Mouse (Mus musculus): ENCODE measurements around the gene Tnks1bp1. TPM values are rescaled to one million over a fixed set of nuclear protein-coding genes. Genes with fewer than 3 reads are reported as not detected.

The Tnks1bp1 gene
- polyA plus RNA-seq, 2 experiments: 17.0 to 85.9 TPM

GRCm38 (mm10) chr2:85073751-85074150 lies 25.9 kb downstream of the Tnks1bp1 start:
- TF ChIP-seq POLR2A (IDR thresholded peaks at IDR 0.05; ENCODE audit: borderline replicate concordance, extremely low read depth, insufficient read depth, insufficient read length): no peak
- Histone ChIP-seq H3K4me3 (replicated peaks; ENCODE audit: low read length) (no peak overlapping the region), H3K36me3 (ENCODE audit: control insufficient read depth, insufficient read depth, low read length) (peaks cover 48% of the 10 kb centered on the region), H3K27me3 (ENCODE audit: control insufficient read depth, insufficient read depth, low read length) (no peaks in the 10 kb centered on the region), H3K9ac (ENCODE audit: low read depth, low read length, severe bottlenecking) (no peak overlapping the region), H3K4me2 (replicated peaks; ENCODE audit: low read depth, low read length, severe bottlenecking) (no peak overlapping the region), H3K27ac (replicated peaks; ENCODE audit: low read depth, low read length) (no peak overlapping the region), H3K9me3 (ENCODE audit: control insufficient read depth, low read length) (no peaks in the 10 kb centered on the region), H3K4me1 (ENCODE audit: control insufficient read depth, insufficient read depth, low read length) (peaks cover 4% of the 10 kb centered on the region; the same call in 1 of the 2 replicates)
- DNase-seq (ENCODE audit: low spot score): no peak
- ATAC-seq (ENCODE audit: low FRiP score, low read depth): no peak
- WGBS: 86% methylated on average over 5 of the region's 5 CpGs

- ATAC-seq (ENCODE audit: low FRiP score, low read depth): no peak
- DNase-seq (ENCODE audit: low spot score): peak; percentile 42
- 56% methylated on average over 11 of the region's 11 CpGs for WGBS
Measured at GRCm38 (mm10) chr2:85088716-85089646, 41.2 kb downstream of the Tnks1bp1 start.

GRCm38 (mm10) chr2:85091325-85091724 lies 43.5 kb downstream of the Tnks1bp1 start:
- Histone ChIP-seq H3K4me2 (replicated peaks; ENCODE audit: low read depth, low read length, severe bottlenecking) (no peak overlapping the region), H3K4me3 (replicated peaks; ENCODE audit: low read length) (no peak overlapping the region), H3K9ac (ENCODE audit: low read depth, low read length, severe bottlenecking) (no peak overlapping the region), H3K4me1 (ENCODE audit: control insufficient read depth, insufficient read depth, low read length) (peaks cover 5% of the 10 kb centered on the region; the same call in 1 of the 2 replicates), H3K27ac (replicated peaks; ENCODE audit: low read depth, low read length) (no peak overlapping the region), H3K27me3 (ENCODE audit: control insufficient read depth, insufficient read depth, low read length) (no peaks in the 10 kb centered on the region), H3K9me3 (ENCODE audit: control insufficient read depth, low read length) (no peaks in the 10 kb centered on the region), H3K36me3 (ENCODE audit: control insufficient read depth, insufficient read depth, low read length) (no peaks in the 10 kb centered on the region)
- 91% methylated on average over 4 of the region's 4 CpGs for WGBS
- DNase-seq (ENCODE audit: low spot score) (no peak), ATAC-seq (ENCODE audit: low FRiP score, low read depth) (no peak)
- TF ChIP-seq POLR2A (IDR thresholded peaks at IDR 0.05; ENCODE audit: borderline replicate concordance, extremely low read depth, insufficient read depth, insufficient read length): no peak

More at GRCm38 (mm10) chr2:85088716-85089646, 41.2 kb downstream of the Tnks1bp1 start:
- Histone ChIP-seq H3K4me1 (ENCODE audit: control insufficient read depth, insufficient read depth, low read length) (peaks cover 5% of the 10 kb centered on the region; the same call in 1 of the 2 replicates), H3K4me3 (replicated peaks; ENCODE audit: low read length) (no peak overlapping the region), H3K27ac (replicated peaks; ENCODE audit: low read depth, low read length) (no peak overlapping the region), H3K9me3 (ENCODE audit: control insufficient read depth, low read length) (no peaks in the 10 kb centered on the region), H3K36me3 (ENCODE audit: control insufficient read depth, insufficient read depth, low read length) (no peaks in the 10 kb centered on the region), H3K27me3 (ENCODE audit: control insufficient read depth, insufficient read depth, low read length) (no peaks in the 10 kb centered on the region), H3K9ac (ENCODE audit: low read depth, low read length, severe bottlenecking) (no peak overlapping the region), H3K4me2 (replicated peaks; ENCODE audit: low read depth, low read length, severe bottlenecking) (no peak overlapping the region)
- TF ChIP-seq POLR2A (IDR thresholded peaks at IDR 0.05; ENCODE audit: borderline replicate concordance, extremely low read depth, insufficient read depth, insufficient read length): no peak

GRCm38 (mm10) chr2:85093376-85093775 lies 45.6 kb downstream of the Tnks1bp1 start:
- Histone ChIP-seq H3K27me3 (ENCODE audit: control insufficient read depth, insufficient read depth, low read length) (no peaks in the 10 kb centered on the region), H3K4me1 (ENCODE audit: control insufficient read depth, insufficient read depth, low read length) (peaks cover 5% of the 10 kb centered on the region; the same call in 1 of the 2 replicates), H3K4me3 (replicated peaks; ENCODE audit: low read length) (no peak overlapping the region), H3K4me2 (replicated peaks; ENCODE audit: low read depth, low read length, severe bottlenecking) (no peak overlapping the region), H3K36me3 (ENCODE audit: control insufficient read depth, insufficient read depth, low read length) (no peaks in the 10 kb centered on the region), H3K27ac (replicated peaks; ENCODE audit: low read depth, low read length) (no peak overlapping the region), H3K9me3 (ENCODE audit: control insufficient read depth, low read length) (no peaks in the 10 kb centered on the region), H3K9ac (ENCODE audit: low read depth, low read length, severe bottlenecking) (no peak overlapping the region)
- TF ChIP-seq POLR2A (IDR thresholded peaks at IDR 0.05; ENCODE audit: borderline replicate concordance, extremely low read depth, insufficient read depth, insufficient read length): no peak
- ATAC-seq (ENCODE audit: low FRiP score, low read depth) (no peak), DNase-seq (ENCODE audit: low spot score) (no peak)
- 95% methylated on average over 1 of the region's 1 CpGs for WGBS

GRCm38 (mm10) chr2:85095906-85096305 lies 48.1 kb downstream of the Tnks1bp1 start:
- Histone ChIP-seq H3K4me1 (ENCODE audit: control insufficient read depth, insufficient read depth, low read length) (no peaks in the 10 kb centered on the region), H3K27me3 (ENCODE audit: control insufficient read depth, insufficient read depth, low read length) (no peaks in the 10 kb centered on the region), H3K9me3 (ENCODE audit: control insufficient read depth, low read length) (no peaks in the 10 kb centered on the region), H3K9ac (ENCODE audit: low read depth, low read length, severe bottlenecking) (no peak overlapping the region), H3K36me3 (ENCODE audit: control insufficient read depth, insufficient read depth, low read length) (no peaks in the 10 kb centered on the region), H3K27ac (replicated peaks; ENCODE audit: low read depth, low read length) (no peak overlapping the region), H3K4me2 (replicated peaks; ENCODE audit: low read depth, low read length, severe bottlenecking) (no peak overlapping the region), H3K4me3 (replicated peaks; ENCODE audit: low read length) (no peak overlapping the region)
- TF ChIP-seq POLR2A (IDR thresholded peaks at IDR 0.05; ENCODE audit: borderline replicate concordance, extremely low read depth, insufficient read depth, insufficient read length): no peak
- whole genome bisulfite sequencing: 56% methylated on average over 5 of the region's 5 CpGs
- ATAC-seq (ENCODE audit: low FRiP score, low read depth): no peak
- DNase-seq (ENCODE audit: low spot score): no peak

Measured in limb, embryonic 14.5 days (tissue).